Mouse (Mus musculus) c-Kit-positive CD71-positive TER-119-negative erythroid progenitor cells, embryonic 14.5 days (primary cell): ENCODE results near the gene Ccnb1.
"Not testable (repeated sequence)": the region's sequence is repeated elsewhere in the genome, so short reads cannot be mapped to it uniquely, and the experiment has no call there.

Experiments
- DNase-seq: peaks from one replicate; pipeline ENCODE4 v3.0.0-alpha.2; 2013; ENCODE audit warnings: low read depth

Gene Ccnb1

DNA sequence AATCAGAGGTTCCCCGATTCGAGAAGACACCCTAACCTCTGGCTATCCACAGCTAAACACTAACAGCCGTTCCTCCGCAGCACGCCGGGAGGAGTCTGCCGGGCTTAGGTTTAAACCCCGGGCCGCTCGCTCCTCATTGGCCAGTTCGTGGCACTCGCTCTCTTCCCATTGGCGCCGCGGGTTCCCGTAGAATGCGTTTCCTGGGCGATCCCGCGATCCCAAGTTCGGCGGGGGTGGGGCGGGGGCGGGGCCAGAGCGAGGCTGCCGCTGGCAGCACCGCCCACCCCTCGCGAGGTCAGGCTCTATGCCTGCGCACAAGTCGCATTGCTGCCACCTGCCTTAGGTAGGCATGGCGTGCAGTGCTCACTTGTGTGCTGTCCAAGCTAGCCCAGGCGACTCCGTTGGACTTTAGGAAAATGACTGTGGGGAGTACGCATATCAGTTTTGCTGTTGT, at the start of gene Ccnb1:
Ccnb1 (minus strand) TSS at position 157 of the 454 bp plus-strand sequence.
- peak; percentile 92 for DNase-seq

GRCm38 (mm10) chr13:100834777-100835176, 48.4 kb upstream of the Ccnb1 start:
- DNase-seq = no peak

- no peak for DNase-seq
These were observed 47.3 kb upstream of the Ccnb1 start for GRCm38 (mm10) chr13:100833640-100834002.

- peak; percentile 100 for DNase-seq
These were observed 46.6 kb upstream of the Ccnb1 start, which contains the start of gene Slc30a5 for GRCm38 (mm10) chr13:100832741-100833639. Gene Slc30a5 (minus strand): TSS chr13:100833427.

GRCm38 (mm10) chr13:100832188-100832587, 45.8 kb upstream of the Ccnb1 start:
- no peak for DNase-seq

DNA sequence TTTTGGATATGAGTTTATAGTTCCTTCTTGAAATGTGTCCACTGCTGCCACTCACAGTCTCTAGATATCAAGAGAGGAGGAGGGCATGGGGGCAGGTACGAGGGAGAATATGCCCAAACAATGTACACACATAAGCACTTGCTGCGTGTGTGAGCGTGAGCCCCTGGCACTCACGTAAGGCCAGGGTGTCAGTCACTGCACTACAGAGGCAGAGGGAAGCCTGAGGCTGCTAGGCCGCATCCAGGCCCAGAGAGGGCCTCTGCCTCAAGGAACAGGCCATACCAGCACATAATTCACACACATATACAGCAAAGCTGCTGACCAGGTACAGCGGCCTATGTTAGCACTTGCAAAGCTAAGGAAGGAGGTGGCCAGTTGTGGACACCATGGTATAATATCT, 44.8 kb upstream of the Ccnb1 start:
- no peak for DNase-seq

GRCm38 (mm10) chr13:100825627-100826410, 39.4 kb upstream of the Ccnb1 start:
- DNase-seq = no peak

- DNase-seq = no peak
These were observed 38.5 kb upstream of the Ccnb1 start for GRCm38 (mm10) chr13:100824916-100825315.

- no peak for DNase-seq
These were observed 37.9 kb upstream of the Ccnb1 start for GRCm38 (mm10) chr13:100824306-100824705.

DNA sequence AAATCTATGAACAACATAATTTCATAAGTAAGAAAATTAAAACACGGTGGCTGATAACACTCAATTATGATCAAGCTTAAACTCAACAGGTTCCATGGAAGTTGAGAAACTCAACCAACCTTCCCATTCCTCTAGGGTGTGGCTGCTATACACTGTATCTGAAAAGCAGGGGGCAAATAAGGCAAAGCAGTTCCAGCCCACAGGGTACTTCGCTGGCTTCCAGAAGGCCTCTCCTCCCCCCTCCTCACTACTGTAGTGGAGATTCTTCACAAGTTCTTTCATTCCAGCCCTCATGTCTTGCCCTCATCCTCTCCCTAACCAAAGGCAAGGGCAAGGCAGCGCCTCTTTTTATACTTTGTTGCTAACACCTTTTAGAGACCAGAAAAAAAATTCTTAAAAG, 37.5 kb upstream of the Ccnb1 start:
- DNase-seq = no peak

GRCm38 (mm10) chr13:100814451-100814850, 28.1 kb upstream of the Ccnb1 start:
- no peak for DNase-seq

DNA sequence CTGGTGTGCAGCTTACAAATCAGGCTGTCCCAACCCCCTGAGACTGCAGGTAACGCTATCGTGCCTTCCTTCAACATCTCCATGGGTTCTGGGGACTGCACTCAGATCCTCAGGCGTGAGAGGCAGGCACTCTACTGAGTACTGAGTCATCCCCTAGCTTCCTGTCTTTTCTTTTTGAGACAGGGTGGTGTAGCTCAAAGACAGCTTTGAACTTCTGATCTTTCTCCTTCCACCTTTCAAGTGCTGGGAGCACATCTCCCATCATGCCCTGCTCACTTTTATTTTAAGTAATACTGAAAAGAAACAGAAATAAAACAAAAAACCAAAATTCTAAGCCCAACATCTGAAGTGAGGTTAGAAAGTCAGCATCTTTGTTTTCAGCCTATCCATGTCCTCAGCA, 19.4 kb upstream of the Ccnb1 start:
- no peak for DNase-seq

GRCm38 (mm10) chr13:100797171-100797570, 10.8 kb upstream of the Ccnb1 start:
- DNase-seq = no peak

DNA sequence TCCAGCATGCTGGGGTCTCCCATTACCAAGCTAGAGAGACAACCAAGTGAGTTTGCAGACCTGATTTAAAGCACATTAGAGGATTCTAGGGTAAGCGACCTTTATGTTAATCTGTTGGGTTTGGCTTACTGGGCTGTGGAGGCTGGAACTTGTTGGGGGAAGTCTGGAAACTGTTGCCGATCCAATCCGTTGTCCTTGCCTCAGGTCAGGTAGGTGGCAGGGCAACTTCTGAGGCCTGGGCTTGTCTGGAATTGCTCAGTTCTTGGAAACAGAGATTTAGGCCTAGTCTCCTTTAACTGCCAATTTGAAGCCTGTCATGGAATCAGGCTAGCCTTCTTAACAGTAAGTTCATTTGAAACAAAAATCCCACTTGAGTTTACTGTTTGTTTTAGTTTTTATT, 2.7 kb upstream of the Ccnb1 start:
- no peak for DNase-seq

DNA sequence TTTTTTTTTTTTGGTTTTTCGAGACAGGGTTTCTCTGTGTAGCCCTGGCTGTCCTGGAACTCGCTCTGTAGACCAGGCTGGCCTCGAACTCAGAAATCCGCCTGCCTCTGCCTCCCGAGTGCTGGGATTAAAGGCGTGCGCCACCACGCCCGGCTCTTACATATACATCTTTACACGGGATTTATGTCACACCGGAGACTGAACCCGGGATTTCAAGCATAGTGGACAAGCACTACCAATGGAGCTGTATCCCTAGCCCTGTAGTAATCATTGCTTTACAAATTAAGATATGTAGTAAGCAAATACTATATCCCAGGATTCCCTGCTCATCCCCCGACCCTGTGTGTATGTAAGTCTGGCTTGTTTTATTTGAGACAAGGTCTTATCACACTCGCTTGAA, 1.7 kb upstream of the Ccnb1 start:
- not testable (repeated sequence) for DNase-seq

DNA sequence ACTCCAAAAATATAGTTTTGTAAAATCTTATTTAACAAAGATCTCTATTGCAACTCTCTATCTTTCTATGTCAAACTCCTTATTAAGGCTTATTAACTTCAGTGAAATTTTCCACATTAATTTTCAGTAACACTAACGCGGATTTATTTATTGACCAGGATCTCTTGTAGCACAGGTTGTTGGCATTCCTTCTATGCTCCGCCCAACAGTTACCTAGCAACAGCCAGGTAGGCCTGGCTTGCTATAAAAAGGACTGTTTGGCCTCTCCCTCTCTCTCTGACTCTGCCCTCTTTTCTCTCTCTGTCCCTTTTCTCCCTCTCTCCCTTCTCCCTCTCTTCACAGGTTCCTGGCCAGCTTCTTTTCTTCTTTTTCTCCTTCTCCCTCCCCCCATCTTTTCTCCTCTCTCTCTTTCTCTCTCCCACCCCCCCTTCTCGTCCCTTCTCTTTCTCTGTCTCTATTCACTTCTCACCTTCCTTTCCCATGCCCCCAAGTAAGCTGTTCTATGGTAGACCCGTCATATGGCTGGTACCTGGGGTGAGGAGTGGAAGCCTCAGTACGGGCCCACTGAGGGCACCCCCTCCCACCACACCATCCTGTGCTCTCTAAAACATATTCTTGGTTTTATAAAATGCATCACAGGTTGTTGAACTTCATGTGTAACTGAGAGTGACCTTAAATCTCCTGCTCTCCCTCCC, 1.1 kb upstream of the Ccnb1 start:
- no peak for DNase-seq

GRCm38 (mm10) chr13:100785806-100786413, 460 bp downstream of the Ccnb1 start:
- no peak for DNase-seq

DNA sequence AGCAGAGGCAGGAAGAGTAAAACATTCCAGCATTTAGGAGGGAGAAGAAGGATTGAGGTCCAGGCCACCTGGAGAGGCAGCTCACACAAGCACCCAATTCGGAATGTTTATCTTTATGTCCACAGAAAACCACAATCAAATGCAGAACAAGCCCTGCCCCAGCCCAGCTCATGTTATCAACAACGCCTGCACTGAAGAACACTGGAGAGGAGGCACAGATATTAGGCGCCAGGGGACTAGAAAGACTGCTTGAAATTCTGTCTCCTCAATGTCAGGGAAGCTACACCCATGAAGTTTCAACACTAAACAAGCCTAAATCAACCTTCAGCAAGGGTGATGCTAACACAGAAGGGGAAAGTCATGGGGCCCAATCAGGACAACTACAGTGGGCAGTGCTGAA, 8.9 kb downstream of the Ccnb1 start:
- peak; percentile 78 for DNase-seq

- no peak for DNase-seq
These were observed 9.7 kb downstream of the Ccnb1 start for GRCm38 (mm10) chr13:100776710-100777109.

DNA sequence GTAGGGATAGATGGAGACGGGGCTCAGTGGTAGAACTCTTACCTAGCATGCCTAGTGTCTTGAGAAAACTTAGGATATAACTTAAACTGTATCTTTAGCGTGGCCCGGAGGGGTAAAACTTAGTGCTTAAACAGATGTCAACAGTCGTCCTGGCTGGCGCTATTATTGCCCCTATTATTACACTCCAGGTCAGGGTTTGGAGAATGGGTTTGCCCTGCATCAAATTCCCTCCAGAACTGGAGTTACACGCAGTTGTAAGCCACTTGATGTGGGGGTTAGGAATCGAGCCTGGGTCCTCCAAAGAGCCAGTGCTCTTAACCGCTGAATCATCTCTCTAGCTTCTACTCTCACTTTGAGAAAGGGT, 10.3 kb downstream of the Ccnb1 start:
- no peak for DNase-seq

DNA sequence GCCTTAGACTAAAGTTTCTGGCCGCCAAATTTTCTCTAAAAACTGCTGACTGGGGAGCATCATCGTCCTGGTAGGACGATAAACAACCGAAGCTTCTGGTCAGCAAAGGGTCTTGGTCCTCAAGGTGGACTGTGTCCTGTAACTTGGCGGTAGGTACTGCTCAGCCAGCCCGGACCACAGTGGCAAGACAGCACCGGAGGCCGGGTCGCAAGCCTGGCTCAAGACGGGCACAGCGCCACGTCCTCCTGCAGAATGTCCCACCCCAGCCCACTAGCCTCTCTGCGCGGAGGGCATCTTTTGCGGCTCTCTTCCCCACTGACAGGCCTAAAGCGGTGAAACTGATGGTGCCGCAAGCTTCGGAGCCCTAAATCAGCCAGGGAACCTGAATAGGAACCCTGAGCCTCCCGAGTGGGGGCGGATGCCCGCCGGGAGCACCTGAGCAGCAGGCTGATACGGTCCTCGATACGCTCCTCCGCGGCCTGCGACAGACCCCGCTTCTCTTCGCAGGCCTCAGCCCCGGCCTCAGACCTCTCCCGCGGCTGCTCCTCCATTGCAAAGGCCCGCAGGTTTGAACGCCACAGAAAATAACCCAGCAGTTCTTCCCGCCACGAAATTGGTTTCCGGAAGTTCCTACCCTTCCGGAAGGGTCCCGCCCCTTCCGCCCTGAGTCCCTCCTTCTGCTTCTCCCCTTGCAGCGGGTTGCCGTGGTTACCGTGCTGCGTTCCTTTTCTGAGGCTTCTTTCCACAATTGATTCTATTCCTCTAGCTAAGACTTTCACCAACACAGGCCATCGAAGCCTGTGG, 10.9 kb downstream of the Ccnb1 start, which contains the start of gene Cenph:
Cenph (minus strand) TSS at position 648 of the 804 bp plus-strand sequence.
- peak; percentile 90 for DNase-seq
